Mouse (Mus musculus) cerebellum, adult 9-10 months (tissue): ENCODE data around the gene Ick.
"Not testable (repeated sequence)": the region's sequence is repeated elsewhere in the genome, so short reads cannot be mapped to it uniquely, and the experiment has no call there.

Experiments
- DNase-seq: peaks from one replicate; pipeline ENCODE4 v3.0.0; 2022

The Ick gene

GRCm38 (mm10) chr9:78105501-78105932 lies 3.5 kb upstream of the Ick start:
- no peak for DNase-seq

- DNase-seq, result peak; percentile 42
Observed at GRCm38 (mm10) chr9:78106821-78107220, 2.2 kb upstream of the Ick start.

- no peak for DNase-seq
Observed at GRCm38 (mm10) chr9:78107582-78107911, 1.4 kb upstream of the Ick start.

- peak; percentile 84 for DNase-seq
Observed at GRCm38 (mm10) chr9:78107912-78108795, 838 bp upstream of the Ick start.

GRCm38 (mm10) chr9:78109656-78110055 lies 664 bp downstream of the Ick start:
- peak; percentile 74 for DNase-seq

- peak; percentile 45 for DNase-seq
Observed at GRCm38 (mm10) chr9:78111456-78111855, 2.5 kb downstream of the Ick start.

- peak; percentile 92 for DNase-seq
Observed at GRCm38 (mm10) chr9:78112770-78113537, 4.0 kb downstream of the Ick start.

- no peak for DNase-seq
Observed at GRCm38 (mm10) chr9:78113538-78113885, 4.5 kb downstream of the Ick start.

- no peak for DNase-seq
Observed at GRCm38 (mm10) chr9:78115746-78116145, 6.8 kb downstream of the Ick start.

- DNase-seq, result no peak
Observed at GRCm38 (mm10) chr9:78117690-78118089, 8.7 kb downstream of the Ick start.

GRCm38 (mm10) chr9:78121358-78121757 lies 12.4 kb downstream of the Ick start:
- no peak for DNase-seq

- no peak for DNase-seq
Observed at GRCm38 (mm10) chr9:78121985-78122384, 13.0 kb downstream of the Ick start.

GRCm38 (mm10) chr9:78122939-78123712 lies 14.1 kb downstream of the Ick start:
- DNase-seq, result no peak

GRCm38 (mm10) chr9:78124297-78124696 lies 15.3 kb downstream of the Ick start:
- no peak for DNase-seq

- no peak for DNase-seq
Observed at GRCm38 (mm10) chr9:78126007-78126406, 17.0 kb downstream of the Ick start.

- DNase-seq, result no peak
Observed at GRCm38 (mm10) chr9:78126643-78127042, 17.7 kb downstream of the Ick start.

- no peak for DNase-seq
Observed at GRCm38 (mm10) chr9:78135658-78136057, 26.7 kb downstream of the Ick start.

- no peak for DNase-seq
Observed at GRCm38 (mm10) chr9:78138044-78138676, 29.2 kb downstream of the Ick start.

GRCm38 (mm10) chr9:78139463-78139862 lies 30.5 kb downstream of the Ick start:
- DNase-seq, result no peak

GRCm38 (mm10) chr9:78146099-78146498 lies 37.1 kb downstream of the Ick start:
- peak; percentile 11 for DNase-seq

- no peak for DNase-seq
Observed at GRCm38 (mm10) chr9:78146627-78147026, 37.6 kb downstream of the Ick start.

- no peak for DNase-seq
Observed at GRCm38 (mm10) chr9:78148149-78148548, 39.2 kb downstream of the Ick start.

- not testable (repeated sequence) for DNase-seq
Observed at GRCm38 (mm10) chr9:78149770-78150169, 40.8 kb downstream of the Ick start.
